Mouse (Mus musculus) lung, adult 2 months (tissue): ENCODE data around the gene Wdr95. TPM values are rescaled to one million over a fixed set of nuclear protein-coding genes. Genes with fewer than 3 reads are reported as not detected.

Source experiments
- DNase-seq: peaks from one replicate; pipeline ENCODE4 v3.0.0; 2022
- H3K4me1 ChIP-seq: fragments of 200-500 bp; 2 replicates; pipeline ENCODE4 v1.6.1; 2011; ENCODE audit warnings: low read length; ENCODE audit not compliant: control insufficient read depth, insufficient read depth
- H3K4me3 ChIP-seq: fragments of 200-500 bp; replicated peaks from 2 replicates; pipeline ENCODE3; 2011; ENCODE audit warnings: low read depth, mild to moderate bottlenecking, control low read depth, low read length; ENCODE audit errors: extremely low read depth
- CTCF ChIP-seq: fragments of 200-500 bp; IDR thresholded peaks from 2 replicates; pipeline ENCODE4 v1.5.1; 2011; ENCODE audit warnings: mild to moderate bottlenecking, low read length, control low read depth; ENCODE audit not compliant: insufficient read depth
- POLR2A ChIP-seq: fragments of 200-500 bp; IDR thresholded peaks from 2 replicates; pipeline ENCODE4 v1.6.1; 2011; ENCODE audit warnings: low read depth, mild to moderate bottlenecking, control low read depth, low read length, borderline replicate concordance; ENCODE audit errors: extremely low read depth
- WGBS: fragments of 180-500 bp; shearing (Covaris S2); methylation state at CpG from one replicate; pipeline ENCODE4 v1.1.7; 2018; 5-methylcytosine and 5-hydroxymethylcytosine counted together
- polyA plus RNA-seq: library from polyadenylated mRNA; depleted of rRNA; stranded (reverse); fragments of >200 nt; gene quantifications from 2 replicates; pipeline ENCODE4 v1.2.3, GENCODE M21; 2012; rRNA removed

Gene Wdr95
- 0.89 and 1.9 TPM in 2 replicates for polyA plus RNA-seq

GRCm38 (mm10) chr5:149527999-149528729 lies at the start of gene Wdr95:
Gene Wdr95, plus strand, starts transcription at chr5:149528679.
- Histone ChIP-seq H3K4me1 (peaks cover 2% of the 10 kb centered on the region; the same call in 1 of the 2 replicates), H3K4me3 (no peak within 1 kb of the TSS)
- TF ChIP-seq CTCF (no peak), POLR2A (no peak)
- DNase-seq = no peak
- WGBS = 53% methylated on average over 29 of the region's 29 CpGs

- WGBS = 88% methylated on average over 7 of the region's 7 CpGs
- no peak for DNase-seq
- Histone ChIP-seq H3K4me3 (no peak overlapping the region), H3K4me1 (no peaks in the 10 kb centered on the region)
- TF ChIP-seq CTCF (no peak), POLR2A (no peak)
Observed at GRCm38 (mm10) chr5:149481920-149482319, 46.6 kb upstream of the Wdr95 start.

GRCm38 (mm10) chr5:149483321-149484052 lies 45.0 kb upstream of the Wdr95 start:
- TF ChIP-seq POLR2A (no peak), CTCF (peak; percentile 43)
- peak; percentile 17 for DNase-seq
- 63% methylated on average over 12 of the region's 12 CpGs for WGBS
- H3K4me1 ChIP-seq = no peaks in the 10 kb centered on the region
- no peak overlapping the region for H3K4me3 ChIP-seq

GRCm38 (mm10) chr5:149484270-149484669 lies 44.2 kb upstream of the Wdr95 start:
- no peaks in the 10 kb centered on the region for H3K4me1 ChIP-seq
- H3K4me3 ChIP-seq = no peak overlapping the region
- DNase-seq = no peak
- 70% methylated on average over 12 of the region's 12 CpGs for WGBS
- TF ChIP-seq POLR2A (no peak), CTCF (no peak)

- 85% methylated on average over 6 of the region's 6 CpGs for WGBS
- Histone ChIP-seq H3K4me3 (no peak overlapping the region), H3K4me1 (no peaks in the 10 kb centered on the region)
- TF ChIP-seq CTCF (no peak), POLR2A (no peak)
- no peak for DNase-seq
Observed at GRCm38 (mm10) chr5:149485447-149485846, 43.0 kb upstream of the Wdr95 start.

GRCm38 (mm10) chr5:149488360-149489021 lies 40.0 kb upstream of the Wdr95 start:
- H3K4me1 ChIP-seq = no peaks in the 10 kb centered on the region
- H3K4me3 ChIP-seq = no peak overlapping the region
- WGBS = 37% methylated on average over 11 of the region's 11 CpGs
- TF ChIP-seq CTCF = no peak
- TF ChIP-seq POLR2A = no peak
- DNase-seq = no peak

GRCm38 (mm10) chr5:149489136-149489535 lies 39.3 kb upstream of the Wdr95 start:
- no peak for TF ChIP-seq POLR2A
- no peak for TF ChIP-seq CTCF
- 69% methylated on average over 11 of the region's 11 CpGs for WGBS
- no peak overlapping the region for H3K4me3 ChIP-seq
- DNase-seq = no peak
- no peaks in the 10 kb centered on the region for H3K4me1 ChIP-seq

- no peak for DNase-seq
- 68% methylated on average over 15 of the region's 15 CpGs for WGBS
- H3K4me3 ChIP-seq = no peak overlapping the region
- no peaks in the 10 kb centered on the region for H3K4me1 ChIP-seq
- TF ChIP-seq POLR2A = no peak
- no peak for TF ChIP-seq CTCF
Observed at GRCm38 (mm10) chr5:149490275-149490674, 38.2 kb upstream of the Wdr95 start.

- DNase-seq = no peak
- 62% methylated on average over 6 of the region's 6 CpGs for WGBS
- H3K4me3 ChIP-seq = no peak overlapping the region
- TF ChIP-seq CTCF (no peak), POLR2A (no peak)
- no peaks in the 10 kb centered on the region for H3K4me1 ChIP-seq
Observed at GRCm38 (mm10) chr5:149495655-149496054, 32.8 kb upstream of the Wdr95 start.
